8 mouse cellular contexts compared by ENCODE assay signal in genomic region chr11:99385813-99386721, GRCm38 (mm10). TPM values are rescaled to one million over a fixed set of nuclear protein-coding genes. Genes with fewer than 3 reads are reported as not detected.
DNase-seq lines count a peak whose midpoint lies in the region; ATAC-seq and TF ChIP-seq lines count a peak whose summit lies in the region.

No protein-coding gene starts in this region.

- no peak for TF ChIP-seq CTCF in CH12.LX (conservative IDR thresholded peaks at IDR 0.05 in 1 of 2, IDR thresholded peaks at IDR 0.05 in 1 of 2; ENCODE audit: low read depth in 2 of 2, low read length in 2 of 2)
- no peak for TF ChIP-seq CTCF in testis, adult 2 months (IDR thresholded peaks at IDR 0.05; ENCODE audit: control insufficient read depth, insufficient read depth, insufficient replicate concordance, low read depth, low read length)

- H3K4me1 ChIP-seq in CH12.LX (ENCODE audit: control insufficient read depth in 1 of 2, insufficient read depth in 2 of 2): peaks cover 5 to 20% of the 10 kb centered on the region in 2 experiments
- H3K4me1 ChIP-seq in forebrain, embryonic 15.5 days: peaks cover 10% of the 10 kb centered on the region; the same call in 1 of the 2 replicates
- peaks cover 4% of the 10 kb centered on the region; the same call in 1 of the 2 replicates for H3K4me1 ChIP-seq in neural tube, embryonic 14.5 days (ENCODE audit: control insufficient read depth, insufficient read depth, low read length)
- no peaks in the 10 kb centered on the region; the same call in 1 of the 2 replicates for H3K4me1 ChIP-seq in testis, adult 2 months (ENCODE audit: control insufficient read depth, insufficient read depth, low read length)

- dilution Hi-C loops in CH12.LX (cut with MboI; ENCODE audit: extremely low pct_ligation_motif_present, extremely low pct_unique_long_range_greater_than_20kb, low sequenced_read_pairs): no loop called here

- WGBS in forebrain, embryonic 15.5 days: 1% methylated on average over 71 of the region's 71 CpGs
- 3% methylated on average over 71 of the region's 71 CpGs for WGBS in neural tube, embryonic 14.5 days

- in situ Hi-C loops in CH12.LX (cut with MboI; ENCODE audit: low pct_ligation_motif_present, low pct_unique_long_range_greater_than_20kb, low sequenced_read_pairs): loop anchor here (25.0 kb wide), 1 partner anchor 901 kb away; no protein-coding TSS in a partner anchor

- intact Hi-C loops in heart, postnatal 25 days (cut with DNase I): no loop called here

- H3K9me3 ChIP-seq in CH12.LX (replicated peaks; ENCODE audit: low read length): no peaks in the 10 kb centered on the region
- H3K9me3 ChIP-seq in forebrain, embryonic 15.5 days: no peaks in the 10 kb centered on the region
- no peaks in the 10 kb centered on the region for H3K9me3 ChIP-seq in neural tube, embryonic 14.5 days (ENCODE audit: control insufficient read depth, low read length)

- peaks cover 2 to 25% of the 10 kb centered on the region in 2 experiments for H3K36me3 ChIP-seq in CH12.LX (replicated peaks in 1 of 2; ENCODE audit: control insufficient read depth in 1 of 2, insufficient read depth in 1 of 2, low read length in 1 of 2)
- H3K36me3 ChIP-seq in forebrain, embryonic 15.5 days: no peaks in the 10 kb centered on the region
- H3K36me3 ChIP-seq in neural tube, embryonic 14.5 days (ENCODE audit: control insufficient read depth, insufficient read depth, low read length): no peaks in the 10 kb centered on the region
- H3K36me3 ChIP-seq in testis, adult 2 months (ENCODE audit: control insufficient read depth, insufficient read depth, low read length): no peaks in the 10 kb centered on the region

- peak overlapping the region; percentile 56 for H3K4me2 ChIP-seq in CH12.LX (ENCODE audit: insufficient read depth, low read depth, poor library complexity, severe bottlenecking)
- peak overlapping the region; percentile 54 for H3K4me2 ChIP-seq in forebrain, embryonic 15.5 days (replicated peaks)
- peak overlapping the region; percentile 84 for H3K4me2 ChIP-seq in neural tube, embryonic 14.5 days (ENCODE audit: low read depth, low read length)

- H3K9ac ChIP-seq in CH12.LX (ENCODE audit: insufficient read depth, low read depth): peak overlapping the region; percentile 94
- H3K9ac ChIP-seq in forebrain, embryonic 15.5 days (replicated peaks): peak overlapping the region; percentile 46
- H3K9ac ChIP-seq in neural tube, embryonic 14.5 days (replicated peaks; ENCODE audit: low read depth, low read length): peak overlapping the region; percentile 60

- ATAC-seq in cerebellum, adult (ENCODE audit: insufficient number of reproducible peaks, low FRiP score, low TSS enrichment): peak; percentile 92; the same call in 1 of the 2 replicates
- peak; percentile 90 for ATAC-seq in forebrain, embryonic 15.5 days (replicated peaks)
- ATAC-seq in neural tube, embryonic 14.5 days (ENCODE audit: low read depth): peak; percentile 89

- H3K27me3 ChIP-seq in CH12.LX (replicated peaks): no peaks in the 10 kb centered on the region
- peaks cover 5% of the 10 kb centered on the region for H3K27me3 ChIP-seq in forebrain, embryonic 15.5 days
- peaks cover 5% of the 10 kb centered on the region for H3K27me3 ChIP-seq in neural tube, embryonic 14.5 days (ENCODE audit: control insufficient read depth, insufficient read depth, low read length)
- no peaks in the 10 kb centered on the region for H3K27me3 ChIP-seq in testis, adult 2 months (ENCODE audit: control insufficient read depth, insufficient read depth, low read length)

- no peak for TF ChIP-seq RAD21 in CH12.LX (IDR thresholded peaks at IDR 0.05; ENCODE audit: low read depth, low read length)

- peak overlapping the region; percentile 93 for H3K27ac ChIP-seq in CH12.LX (ENCODE audit: insufficient read depth, low read depth)
- peak overlapping the region; percentile 95 for H3K27ac ChIP-seq in forebrain, embryonic 15.5 days (replicated peaks)
- H3K27ac ChIP-seq in neural tube, embryonic 14.5 days (ENCODE audit: low read depth, low read length): peak overlapping the region; percentile 95
- peak overlapping the region; percentile 96 for H3K27ac ChIP-seq in testis, adult 2 months (ENCODE audit: control insufficient read depth, insufficient read depth, low read depth, low read length)

- H3K79me2 ChIP-seq in CH12.LX (replicated peaks; ENCODE audit: control insufficient read depth, extremely low read depth, insufficient read depth, poor library complexity, severe bottlenecking): no peaks in the 10 kb centered on the region

- TF ChIP-seq POLR2A in CH12.LX (IDR thresholded peaks at IDR 0.05; ENCODE audit: low read depth, low read length): peak; percentile 95
- TF ChIP-seq POLR2A in testis, adult 2 months (IDR thresholded peaks at IDR 0.05; ENCODE audit: control insufficient read depth, low read depth, low read length): peak; percentile 80

- peak; percentile 90 for DNase-seq in CH12.LX (ENCODE audit: extremely low read depth)
- DNase-seq in heart, postnatal 25 days (ENCODE audit: low spot score): peak; percentile 85
- peak; percentile 83 to 90 for DNase-seq in layer of hippocampus, adult 18-20 months (ENCODE audit: low spot score in 2 of 2)
- peak; percentile 94 to 95 for DNase-seq in lung, adult 18-20 months

- no peak for TF ChIP-seq EP300 in CH12.LX (IDR thresholded peaks at IDR 0.05; ENCODE audit: low read length)

- peak overlapping the region; percentile 65 to 92 (median 81) for H3K4me3 ChIP-seq in CH12.LX (replicated peaks in 1 of 3; ENCODE audit: low read depth in 2 of 3, low read length in 2 of 3, poor library complexity in 1 of 3)
- H3K4me3 ChIP-seq in forebrain, embryonic 15.5 days: peak overlapping the region; percentile 51
- peak overlapping the region; percentile 42 for H3K4me3 ChIP-seq in neural tube, embryonic 14.5 days (ENCODE audit: low read depth, low read length)
- peak overlapping the region; percentile 94 for H3K4me3 ChIP-seq in testis, adult 2 months (ENCODE audit: control insufficient read depth, low read depth, low read length)

TF ChIP-seq in CH12.LX, 34 proteins besides CTCF, POLR2A, EP300 and RAD21 (continues in another document):
- peak; percentile 88 for TF ChIP-seq NELFE (IDR thresholded peaks at IDR 0.05; ENCODE audit: low read depth, low read length)
- no peak for TF ChIP-seq MAX (IDR thresholded peaks at IDR 0.05; ENCODE audit: low read length)
- TF ChIP-seq ZMIZ1 (IDR thresholded peaks at IDR 0.05; ENCODE audit: low read depth, low read length): peak; percentile 82; the same call in 1 of the 2 replicates
- TF ChIP-seq JUN (IDR thresholded peaks at IDR 0.05; ENCODE audit: insufficient read depth, low read depth, low read length): no peak
- peak; percentile 78 for TF ChIP-seq TBP (conservative IDR thresholded peaks at IDR 0.05; ENCODE audit: low read depth, low read length)
- TF ChIP-seq SIN3A (IDR thresholded peaks at IDR 0.05; ENCODE audit: low read length): peak; percentile 84; the same call in 1 of the 2 replicates
- TF ChIP-seq CHD1 (IDR thresholded peaks at IDR 0.05; ENCODE audit: low read depth, low read length): no peak
- TF ChIP-seq NRF1 (IDR thresholded peaks at IDR 0.05; ENCODE audit: low read depth, low read length): peak; percentile 41

RNA-seq across cellular contexts. Expression of gene Krt10, which starts 3.1 kb away (rescaled TPM):
- total RNA-seq in CH12.LX (2012; rRNA removed): 3.0 and 3.4 TPM in 2 replicates
- total RNA-seq in CH12.LX (2014; rRNA removed): 9.0 and 9.3 TPM in 2 replicates
- polyA plus RNA-seq in CH12.LX (2012; ENCODE audit: insufficient read length, low read depth): 12.2 and 15.3 TPM in 2 replicates
- polyA plus RNA-seq in forebrain, embryonic 15.5 days (2015; fragmentation: Nextera tagmentation; extraction: Ambion mirVana): 31.6 and 36.1 TPM in 2 replicates
- total RNA-seq in heart, postnatal 25 days (2021): 1 to 10 TPM; 5.3 to 5.5 TPM
- 10 to 100 TPM; 12.2 to 13.4 TPM for total RNA-seq in layer of hippocampus, adult 18-20 months (2021)
- polyA plus RNA-seq in neural tube, embryonic 14.5 days (2014; fragmentation: Nextera tagmentation; extraction: Ambion mirVana): 33.7 and 39.7 TPM in 2 replicates
- polyA plus RNA-seq in testis, adult 2 months (2012; rRNA removed): 1.8 TPM in 2 replicates

RNA-seq across cellular contexts. Expression of gene Krt28, which starts 11.4 kb away (rescaled TPM):
- total RNA-seq in CH12.LX (2012; rRNA removed) (0.13 TPM in 1 of 2 replicates, not detected in the other), CH12.LX (2014; rRNA removed) (not detected in 2 replicates)
- polyA plus RNA-seq in CH12.LX (2012; ENCODE audit: insufficient read length, low read depth): 0.14 and 0.27 TPM in 2 replicates
- 0.14 and 0.33 TPM in 2 replicates for polyA plus RNA-seq in forebrain, embryonic 15.5 days (2015; fragmentation: Nextera tagmentation; extraction: Ambion mirVana)
- not detected for total RNA-seq in heart, postnatal 25 days (2021)
- total RNA-seq in layer of hippocampus, adult 18-20 months (2021): under 1 TPM; 0.20 to 0.25 TPM
- 0.24 and 0.32 TPM in 2 replicates for polyA plus RNA-seq in neural tube, embryonic 14.5 days (2014; fragmentation: Nextera tagmentation; extraction: Ambion mirVana)
- polyA plus RNA-seq in testis, adult 2 months (2012; rRNA removed): 0.11 and 0.25 TPM in 2 replicates

RNA-seq across cellular contexts. Expression of gene Krt27, which starts 35.2 kb away (rescaled TPM):
- total RNA-seq in CH12.LX (2012; rRNA removed) (not detected in 2 replicates), CH12.LX (2014; rRNA removed) (not detected in 2 replicates)
- not detected in 2 replicates for polyA plus RNA-seq in CH12.LX (2012; ENCODE audit: insufficient read length, low read depth)
- not detected in 2 replicates for polyA plus RNA-seq in forebrain, embryonic 15.5 days (2015; fragmentation: Nextera tagmentation; extraction: Ambion mirVana)
- total RNA-seq in heart, postnatal 25 days (2021): not detected
- total RNA-seq in layer of hippocampus, adult 18-20 months (2021): not detected
- polyA plus RNA-seq in neural tube, embryonic 14.5 days (2014; fragmentation: Nextera tagmentation; extraction: Ambion mirVana): 0.43 TPM in 1 of 2 replicates, not detected in the other
- not detected in 2 replicates for polyA plus RNA-seq in testis, adult 2 months (2012; rRNA removed)

RNA-seq across cellular contexts. Expression of gene Krt12, which starts 36.0 kb away (rescaled TPM):
- total RNA-seq in CH12.LX (2012; rRNA removed) (not detected in 2 replicates), CH12.LX (2014; rRNA removed) (not detected in 2 replicates)
- not detected in 2 replicates for polyA plus RNA-seq in CH12.LX (2012; ENCODE audit: insufficient read length, low read depth)
- 0.22 and 0.23 TPM in 2 replicates for polyA plus RNA-seq in forebrain, embryonic 15.5 days (2015; fragmentation: Nextera tagmentation; extraction: Ambion mirVana)
- total RNA-seq in heart, postnatal 25 days (2021): not detected
- total RNA-seq in layer of hippocampus, adult 18-20 months (2021): 1 to 10 TPM; 1.0 to 1.1 TPM
- not detected in 2 replicates for polyA plus RNA-seq in neural tube, embryonic 14.5 days (2014; fragmentation: Nextera tagmentation; extraction: Ambion mirVana)
- polyA plus RNA-seq in testis, adult 2 months (2012; rRNA removed): 0.07 TPM in 1 of 2 replicates, not detected in the other

RNA-seq across cellular contexts. Expression of gene Krt26, which starts 48.3 kb away (rescaled TPM):
- total RNA-seq in CH12.LX (2012; rRNA removed) (not detected in 2 replicates), CH12.LX (2014; rRNA removed) (not detected in 2 replicates)
- polyA plus RNA-seq in CH12.LX (2012; ENCODE audit: insufficient read length, low read depth): not detected in 2 replicates
- not detected in 2 replicates for polyA plus RNA-seq in forebrain, embryonic 15.5 days (2015; fragmentation: Nextera tagmentation; extraction: Ambion mirVana)
- not detected for total RNA-seq in heart, postnatal 25 days (2021)
- total RNA-seq in layer of hippocampus, adult 18-20 months (2021): not detected
- polyA plus RNA-seq in neural tube, embryonic 14.5 days (2014; fragmentation: Nextera tagmentation; extraction: Ambion mirVana): 0.10 and 0.29 TPM in 2 replicates
- polyA plus RNA-seq in testis, adult 2 months (2012; rRNA removed): 0.05 and 0.12 TPM in 2 replicates

Comparison
In these comparisons a context has a peak if more than half of its experiments do, and no peak if none do; other contexts are left out.
1. Peak in every context shown above with its lines: DNase-seq, ATAC-seq, H3K4me3 ChIP-seq and H3K27ac ChIP-seq.
2. H3K4me3 ChIP-seq: peak in every context shown above with its lines; median percentile 94 in testis, adult 2 months; 81 in CH12.LX; 51 in forebrain, embryonic 15.5 days; 42 in neural tube, embryonic 14.5 days.